Mouse (Mus musculus) kidney, adult 2 months (tissue): ENCODE data around the gene Rrh.

Experiments used
- CTCF ChIP-seq: fragments of 200-500 bp; conservative IDR thresholded peaks from 2 replicates; pipeline ENCODE4 v1.5.1; 2011; ENCODE audit warnings: low read depth, mild to moderate bottlenecking, control low read depth, low read length, moderate library complexity, mixed read lengths; ENCODE audit not compliant: insufficient read depth, insufficient read length
- POLR2A ChIP-seq: fragments of 200-500 bp; IDR thresholded peaks from one replicate; pipeline ENCODE4 v1.6.1; 2011; ENCODE audit warnings: low read depth, low read length, control low read depth

GRCm38 (mm10) chr3:129826691-129827090, 4.3 kb upstream of the Rrh start:
- TF ChIP-seq POLR2A (no peak), CTCF (no peak)
